Mouse (Mus musculus) heart, adult 18-20 months (tissue): ENCODE data around the gene Nell2. TPM values are rescaled to one million over a fixed set of nuclear protein-coding genes. Genes with fewer than 3 reads are reported as not detected.

Source experiments
- DNase-seq, 2 experiments: peaks; one replicate each; pipeline ENCODE4 v3.0.0; 2021 to 2022; ENCODE audit warnings: mixed read lengths in 1 of 2
- total RNA-seq, 2 experiments: library from RNA; stranded (reverse); gene quantifications; 2 replicates each; pipeline ENCODE4 v1.2.3; 2021

Nell2 gene
- total RNA-seq, 2 experiments from 2014 or later, result not detected

GRCm38 (mm10) chr15:95334323-95335296 is 193.7 kb downstream of the Nell2 start:
- no peak for DNase-seq

GRCm38 (mm10) chr15:95333229-95333628 is 195.1 kb downstream of the Nell2 start:
- no peak for DNase-seq

GRCm38 (mm10) chr15:95330926-95331325 is 197.4 kb downstream of the Nell2 start:
- no peak for DNase-seq

GRCm38 (mm10) chr15:95322744-95323143 is 205.6 kb downstream of the Nell2 start:
- no peak for DNase-seq

GRCm38 (mm10) chr15:95316626-95317025 is 211.7 kb downstream of the Nell2 start:
- no peak for DNase-seq

- DNase-seq, result no peak
These were observed 213.6 kb downstream of the Nell2 start for GRCm38 (mm10) chr15:95314808-95315145.

- peak in 1 of 2 experiments; percentile 4 for DNase-seq
These were observed 214.1 kb downstream of the Nell2 start for GRCm38 (mm10) chr15:95314121-95314807.

- no peak for DNase-seq
These were observed 215.1 kb downstream of the Nell2 start for GRCm38 (mm10) chr15:95313286-95313685.

GRCm38 (mm10) chr15:95304102-95304501 is 224.3 kb downstream of the Nell2 start:
- DNase-seq, result no peak

GRCm38 (mm10) chr15:95296561-95296960 is 231.8 kb downstream of the Nell2 start:
- peak; percentile 22 to 54 for DNase-seq

GRCm38 (mm10) chr15:95289047-95289446 is 239.3 kb downstream of the Nell2 start:
- no peak for DNase-seq

- no peak for DNase-seq
These were observed 243.2 kb downstream of the Nell2 start for GRCm38 (mm10) chr15:95285199-95285598.

- no peak for DNase-seq
These were observed 247.4 kb downstream of the Nell2 start for GRCm38 (mm10) chr15:95280986-95281385.

GRCm38 (mm10) chr15:95278001-95278400 is 250.4 kb downstream of the Nell2 start:
- DNase-seq, result no peak

- DNase-seq, result no peak
These were observed 251.8 kb downstream of the Nell2 start for GRCm38 (mm10) chr15:95276556-95276955.

- DNase-seq, result no peak
These were observed 252.8 kb downstream of the Nell2 start for GRCm38 (mm10) chr15:95275553-95275952.

GRCm38 (mm10) chr15:95273236-95273635 is 255.1 kb downstream of the Nell2 start:
- DNase-seq, result no peak

- no peak for DNase-seq
These were observed 256.2 kb downstream of the Nell2 start for GRCm38 (mm10) chr15:95272167-95272566.

- DNase-seq, result no peak
These were observed 268.5 kb downstream of the Nell2 start for GRCm38 (mm10) chr15:95259671-95260450.

GRCm38 (mm10) chr15:95257131-95257530 is 271.2 kb downstream of the Nell2 start:
- no peak for DNase-seq

- DNase-seq, result no peak
These were observed 282.8 kb downstream of the Nell2 start for GRCm38 (mm10) chr15:95245516-95245915.

GRCm38 (mm10) chr15:95243876-95244275 is 284.5 kb downstream of the Nell2 start:
- DNase-seq, result no peak

GRCm38 (mm10) chr15:95241161-95241560 is 287.2 kb downstream of the Nell2 start:
- no peak for DNase-seq
